Mouse (Mus musculus) E14TG2a.4 (cell line): ENCODE results near the gene Agbl1.

Experiments used
- CTCF ChIP-seq: conservative IDR thresholded peaks from 2 replicates; pipeline ENCODE4 v1.5.1; 2014; ENCODE audit warnings: low read length
- NANOG ChIP-seq: IDR thresholded peaks from 2 replicates; pipeline ENCODE4 v1.6.1; 2014; ENCODE audit warnings: borderline replicate concordance, low read length, mixed read lengths

DNA sequence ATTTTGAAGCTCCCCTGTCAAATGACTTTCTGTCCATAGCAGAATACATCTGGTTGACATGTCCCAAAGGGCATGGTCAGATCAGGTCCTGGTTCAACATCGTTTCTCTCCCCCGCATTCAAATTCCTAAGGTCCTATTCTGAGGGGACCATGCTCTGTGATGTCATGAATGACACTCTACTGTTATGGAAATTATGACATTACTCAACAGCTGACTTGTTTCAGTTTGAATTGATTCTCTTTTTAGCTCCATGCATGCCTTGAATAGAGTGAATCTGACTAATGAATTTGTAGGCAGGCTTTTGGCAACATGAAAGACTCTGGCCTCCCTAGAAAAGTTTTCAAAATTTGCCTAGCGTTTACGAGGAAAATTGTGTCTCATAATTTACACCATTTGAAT is 141.6 kb downstream of the Agbl1 start:
- no peak for TF ChIP-seq CTCF
- TF ChIP-seq NANOG = no peak
